Mouse (Mus musculus): Measurements from ENCODE around the gene A630001G21Rik. TPM values are rescaled to one million over a fixed set of nuclear protein-coding genes. Genes with fewer than 3 reads are reported as not detected.

Gene A630001G21Rik
- polyA plus RNA-seq, 1 experiment from 2014 or later, result 0.19 TPM

- Histone ChIP-seq H3K4me3 (ENCODE audit: low read depth, low read length) (no peak overlapping the region), H3K9me3 (replicated peaks; ENCODE audit: control insufficient read depth, low read length, poor library complexity, severe bottlenecking) (no peaks in the 10 kb centered on the region), H3K36me3 (ENCODE audit: control insufficient read depth, insufficient read depth, low read length) (no peaks in the 10 kb centered on the region), H3K9ac (ENCODE audit: low read depth, low read length) (no peak overlapping the region), H3K4me1 (ENCODE audit: control insufficient read depth, insufficient read depth, low read length) (no peaks in the 10 kb centered on the region), H3K27me3 (ENCODE audit: control insufficient read depth, insufficient read depth, low read depth, low read length) (no peaks in the 10 kb centered on the region), H3K4me2 (ENCODE audit: low read length) (no peak overlapping the region), H3K27ac (ENCODE audit: low read length) (no peak overlapping the region)
- no peak for ATAC-seq
- WGBS, result 83% methylated on average over 4 of the region's 4 CpGs
Measured at GRCm38 (mm10) chr1:85779428-85780180, 1.2 kb upstream of the A630001G21Rik start.

DNA sequence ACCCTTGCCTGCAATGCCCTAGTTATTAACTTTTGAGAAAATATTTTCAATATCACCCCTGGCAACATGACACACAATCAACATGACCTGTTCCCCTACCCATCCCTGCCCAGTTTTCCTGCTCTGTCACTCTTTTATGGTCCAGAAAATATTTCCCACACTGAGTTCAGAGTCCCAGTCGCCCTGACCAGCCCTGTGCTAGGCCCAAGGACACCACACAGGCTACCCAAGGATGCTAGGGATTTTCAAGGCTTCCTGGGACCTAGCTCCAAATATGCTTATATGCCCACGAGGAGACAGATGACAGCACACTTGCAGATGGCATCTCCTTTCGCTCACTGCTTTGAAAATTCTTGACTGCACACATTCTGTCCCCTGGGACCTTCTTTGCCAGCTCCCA lies 569 bp upstream of the A630001G21Rik start:
- Histone ChIP-seq H3K9me3 (replicated peaks; ENCODE audit: control insufficient read depth, low read length, poor library complexity, severe bottlenecking) (no peaks in the 10 kb centered on the region), H3K27ac (ENCODE audit: low read length) (no peak overlapping the region), H3K4me2 (ENCODE audit: low read length) (no peak overlapping the region), H3K4me3 (ENCODE audit: low read depth, low read length) (no peak overlapping the region), H3K9ac (ENCODE audit: low read depth, low read length) (no peak overlapping the region), H3K4me1 (ENCODE audit: control insufficient read depth, insufficient read depth, low read length) (no peaks in the 10 kb centered on the region), H3K27me3 (ENCODE audit: control insufficient read depth, insufficient read depth, low read depth, low read length) (no peaks in the 10 kb centered on the region), H3K36me3 (ENCODE audit: control insufficient read depth, insufficient read depth, low read length) (no peaks in the 10 kb centered on the region)
- WGBS, result 70% methylated on average over 3 of the region's 3 CpGs
- ATAC-seq, result no peak

DNA sequence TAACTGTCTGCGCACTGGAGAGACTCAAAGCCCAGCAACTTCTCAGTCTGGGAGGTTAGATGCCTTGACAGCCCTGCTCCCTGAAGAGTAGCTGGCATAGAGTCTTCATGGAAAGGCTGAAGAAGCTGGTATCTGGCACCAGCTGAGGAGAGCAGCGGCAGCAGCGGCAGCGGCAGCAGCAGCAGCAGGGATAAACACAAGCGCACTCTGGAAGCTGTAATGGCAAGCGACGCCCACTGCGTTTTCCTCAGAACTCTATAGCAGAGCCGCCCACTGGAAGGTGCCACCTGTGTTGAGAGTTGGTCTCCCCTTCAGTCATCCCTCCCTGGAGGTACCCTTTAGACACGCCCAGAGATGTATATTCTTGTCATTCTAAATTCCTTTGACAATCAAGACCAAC lies 2.3 kb downstream of the A630001G21Rik start:
- no peak overlapping the region for H3K9ac ChIP-seq (ENCODE audit: low read depth, low read length)
- H3K4me2 ChIP-seq (ENCODE audit: low read length), result no peak overlapping the region
- ATAC-seq, result no peak
- 54% methylated on average over 10 of the region's 10 CpGs for WGBS
- H3K36me3 ChIP-seq (ENCODE audit: control insufficient read depth, insufficient read depth, low read length), result no peaks in the 10 kb centered on the region
- no peak overlapping the region for H3K27ac ChIP-seq (ENCODE audit: low read length)
- H3K9me3 ChIP-seq (replicated peaks; ENCODE audit: control insufficient read depth, low read length, poor library complexity, severe bottlenecking), result no peaks in the 10 kb centered on the region
- no peaks in the 10 kb centered on the region for H3K27me3 ChIP-seq (ENCODE audit: control insufficient read depth, insufficient read depth, low read depth, low read length)
- H3K4me1 ChIP-seq (ENCODE audit: control insufficient read depth, insufficient read depth, low read length), result no peaks in the 10 kb centered on the region
- H3K4me3 ChIP-seq (ENCODE audit: low read depth, low read length), result no peak overlapping the region

GRCm38 (mm10) chr1:85775136-85775535 lies 3.3 kb downstream of the A630001G21Rik start:
- H3K27ac ChIP-seq (ENCODE audit: low read length), result no peak overlapping the region
- H3K4me1 ChIP-seq (ENCODE audit: control insufficient read depth, insufficient read depth, low read length), result no peaks in the 10 kb centered on the region
- H3K36me3 ChIP-seq (ENCODE audit: control insufficient read depth, insufficient read depth, low read length), result no peaks in the 10 kb centered on the region
- H3K27me3 ChIP-seq (ENCODE audit: control insufficient read depth, insufficient read depth, low read depth, low read length), result no peaks in the 10 kb centered on the region
- ATAC-seq, result no peak
- H3K4me3 ChIP-seq (ENCODE audit: low read depth, low read length), result no peak overlapping the region
- WGBS, result 94% methylated on average over 7 of the region's 7 CpGs
- H3K4me2 ChIP-seq (ENCODE audit: low read length), result no peak overlapping the region
- H3K9ac ChIP-seq (ENCODE audit: low read depth, low read length), result no peak overlapping the region
- no peaks in the 10 kb centered on the region for H3K9me3 ChIP-seq (replicated peaks; ENCODE audit: control insufficient read depth, low read length, poor library complexity, severe bottlenecking)

GRCm38 (mm10) chr1:85771976-85772375 lies 6.5 kb downstream of the A630001G21Rik start:
- Histone ChIP-seq H3K4me3 (ENCODE audit: low read depth, low read length) (no peak overlapping the region), H3K9ac (ENCODE audit: low read depth, low read length) (no peak overlapping the region), H3K4me2 (ENCODE audit: low read length) (no peak overlapping the region), H3K4me1 (ENCODE audit: control insufficient read depth, insufficient read depth, low read length) (no peaks in the 10 kb centered on the region), H3K27me3 (ENCODE audit: control insufficient read depth, insufficient read depth, low read depth, low read length) (no peaks in the 10 kb centered on the region), H3K27ac (ENCODE audit: low read length) (no peak overlapping the region), H3K9me3 (replicated peaks; ENCODE audit: control insufficient read depth, low read length, poor library complexity, severe bottlenecking) (no peaks in the 10 kb centered on the region), H3K36me3 (ENCODE audit: control insufficient read depth, insufficient read depth, low read length) (no peaks in the 10 kb centered on the region)
- 74% methylated on average over 3 of the region's 3 CpGs for WGBS
- ATAC-seq, result no peak

DNA sequence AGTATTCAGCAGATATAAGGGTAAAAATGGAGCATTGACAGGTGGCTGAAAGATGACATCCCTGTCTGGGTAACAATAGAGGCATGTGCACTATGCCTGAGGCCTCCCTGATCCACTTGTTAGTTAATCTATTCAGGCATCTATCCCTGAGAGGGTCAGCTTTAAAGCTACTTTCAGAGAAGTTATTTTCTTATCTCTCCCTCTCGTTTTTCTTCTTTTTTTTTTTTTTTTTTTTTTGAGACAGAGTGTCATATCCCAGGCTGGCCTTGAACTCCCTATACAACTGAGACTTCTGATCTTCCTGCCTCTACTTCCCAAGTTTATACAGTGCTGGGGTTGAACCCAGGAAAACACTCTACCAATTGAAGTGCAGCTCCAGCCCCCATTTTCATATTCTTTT lies 10.7 kb downstream of the A630001G21Rik start:
- no peaks in the 10 kb centered on the region for H3K4me1 ChIP-seq (ENCODE audit: control insufficient read depth, insufficient read depth, low read length)
- no peak overlapping the region for H3K4me2 ChIP-seq (ENCODE audit: low read length)
- no peaks in the 10 kb centered on the region for H3K9me3 ChIP-seq (replicated peaks; ENCODE audit: control insufficient read depth, low read length, poor library complexity, severe bottlenecking)
- H3K36me3 ChIP-seq (ENCODE audit: control insufficient read depth, insufficient read depth, low read length), result no peaks in the 10 kb centered on the region
- H3K27ac ChIP-seq (ENCODE audit: low read length), result no peak overlapping the region
- H3K9ac ChIP-seq (ENCODE audit: low read depth, low read length), result no peak overlapping the region
- ATAC-seq, result no peak
- H3K27me3 ChIP-seq (ENCODE audit: control insufficient read depth, insufficient read depth, low read depth, low read length), result no peaks in the 10 kb centered on the region
- no peak overlapping the region for H3K4me3 ChIP-seq (ENCODE audit: low read depth, low read length)
- 71% methylated on average over 1 of the region's 1 CpGs for WGBS

- no peak for ATAC-seq
- WGBS, result 93% methylated on average over 3 of the region's 3 CpGs
Measured at GRCm38 (mm10) chr1:85766120-85766519, 12.3 kb downstream of the A630001G21Rik start.

DNA sequence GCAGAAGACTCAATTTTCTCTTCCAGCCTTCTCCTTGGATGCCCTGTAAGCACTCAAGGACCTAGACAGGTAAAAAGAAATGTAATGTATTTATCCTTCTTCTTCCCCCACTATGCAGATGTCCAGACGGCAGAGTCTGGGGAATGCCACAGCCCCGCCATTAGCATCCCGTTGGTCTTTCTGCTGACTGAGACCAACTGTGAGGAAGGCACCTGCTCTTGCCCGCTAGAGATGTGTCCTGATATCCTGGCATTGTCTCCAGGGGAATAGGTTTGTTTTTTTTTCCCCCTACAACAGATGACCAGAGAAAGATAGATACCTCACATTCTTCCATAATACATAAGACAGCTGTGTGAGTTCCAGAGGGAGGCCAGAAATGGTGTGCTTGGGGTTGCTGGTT lies 14.2 kb downstream of the A630001G21Rik start:
- H3K4me2 ChIP-seq (ENCODE audit: low read length), result no peak overlapping the region
- ATAC-seq, result no peak
- H3K4me1 ChIP-seq (ENCODE audit: control insufficient read depth, insufficient read depth, low read length), result no peaks in the 10 kb centered on the region
- H3K9ac ChIP-seq (ENCODE audit: low read depth, low read length), result no peak overlapping the region
- no peaks in the 10 kb centered on the region for H3K36me3 ChIP-seq (ENCODE audit: control insufficient read depth, insufficient read depth, low read length)
- H3K9me3 ChIP-seq (replicated peaks; ENCODE audit: control insufficient read depth, low read length, poor library complexity, severe bottlenecking), result no peaks in the 10 kb centered on the region
- whole genome bisulfite sequencing, result 74% methylated on average over 4 of the region's 4 CpGs
- H3K27me3 ChIP-seq (ENCODE audit: control insufficient read depth, insufficient read depth, low read depth, low read length), result no peaks in the 10 kb centered on the region
- no peak overlapping the region for H3K4me3 ChIP-seq (ENCODE audit: low read depth, low read length)
- H3K27ac ChIP-seq (ENCODE audit: low read length), result no peak overlapping the region

More at GRCm38 (mm10) chr1:85766120-85766519, 12.3 kb downstream of the A630001G21Rik start:
- Histone ChIP-seq H3K36me3 (ENCODE audit: control insufficient read depth, insufficient read depth, low read length) (no peaks in the 10 kb centered on the region), H3K27me3 (ENCODE audit: control insufficient read depth, insufficient read depth, low read depth, low read length) (no peaks in the 10 kb centered on the region), H3K9me3 (replicated peaks; ENCODE audit: control insufficient read depth, low read length, poor library complexity, severe bottlenecking) (no peaks in the 10 kb centered on the region), H3K4me3 (ENCODE audit: low read depth, low read length) (no peak overlapping the region), H3K4me2 (ENCODE audit: low read length) (no peak overlapping the region), H3K27ac (ENCODE audit: low read length) (no peak overlapping the region), H3K9ac (ENCODE audit: low read depth, low read length) (no peak overlapping the region), H3K4me1 (ENCODE audit: control insufficient read depth, insufficient read depth, low read length) (no peaks in the 10 kb centered on the region)

GRCm38 (mm10) chr1:85763386-85763785 lies 15.1 kb downstream of the A630001G21Rik start:
- WGBS, result 87% methylated on average over 6 of the region's 6 CpGs
- no peaks in the 10 kb centered on the region for H3K4me1 ChIP-seq (ENCODE audit: control insufficient read depth, insufficient read depth, low read length)
- no peak overlapping the region for H3K4me2 ChIP-seq (ENCODE audit: low read length)
- H3K27ac ChIP-seq (ENCODE audit: low read length), result no peak overlapping the region
- H3K4me3 ChIP-seq (ENCODE audit: low read depth, low read length), result no peak overlapping the region
- no peaks in the 10 kb centered on the region for H3K27me3 ChIP-seq (ENCODE audit: control insufficient read depth, insufficient read depth, low read depth, low read length)
- no peaks in the 10 kb centered on the region for H3K9me3 ChIP-seq (replicated peaks; ENCODE audit: control insufficient read depth, low read length, poor library complexity, severe bottlenecking)
- no peak overlapping the region for H3K9ac ChIP-seq (ENCODE audit: low read depth, low read length)
- no peak for ATAC-seq
- no peaks in the 10 kb centered on the region for H3K36me3 ChIP-seq (ENCODE audit: control insufficient read depth, insufficient read depth, low read length)

Measured in midbrain, embryonic 16.5 days (tissue).